Mouse (Mus musculus): ENCODE measurements around the gene Hils1.
"Not testable (repeated sequence)": the region's sequence is repeated elsewhere in the genome, so short reads cannot be mapped to it uniquely, and the experiment has no call there.

Hils1 gene

DNA sequence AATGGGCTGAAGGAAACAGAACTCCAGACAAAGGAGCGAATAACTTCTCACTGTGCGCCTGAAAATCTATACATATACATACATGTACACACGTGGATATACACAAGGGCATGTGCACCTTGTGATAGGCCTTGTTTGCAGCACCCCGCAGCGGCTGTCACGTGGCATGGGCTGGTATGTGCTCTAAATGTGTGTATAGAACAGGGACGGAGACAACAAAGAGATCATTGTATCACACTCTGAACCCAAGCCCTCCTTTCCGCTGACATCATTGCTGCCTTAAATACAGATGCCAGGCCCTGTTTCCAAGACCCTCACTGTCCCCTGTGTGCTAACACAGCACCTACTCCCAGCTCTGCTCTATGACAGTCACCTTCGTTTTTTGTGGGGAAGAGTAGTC, 12.3 kb upstream of the Hils1 start:
- no peak for DNase-seq (ENCODE audit: low spot score)

DNA sequence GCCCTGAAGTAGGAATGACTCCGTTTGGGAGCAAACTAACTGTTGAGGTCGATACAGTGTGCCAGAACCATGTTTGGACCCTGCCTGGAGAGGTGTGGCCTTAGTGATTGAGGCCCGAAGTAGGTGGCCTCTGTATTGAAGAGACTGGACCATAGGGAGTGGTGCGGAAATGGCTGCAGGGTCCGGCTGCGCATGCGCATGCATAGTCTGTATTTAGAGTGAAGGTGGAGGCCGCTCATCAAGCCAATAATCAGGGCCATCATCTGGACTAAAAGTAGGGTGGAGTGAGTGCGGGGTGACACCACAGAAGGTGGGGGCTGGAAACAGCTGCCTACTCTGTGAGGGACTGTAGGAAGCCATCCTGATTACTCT, 9.7 kb upstream of the Hils1 start:
- peak; percentile 56 for DNase-seq (ENCODE audit: low spot score)

DNA sequence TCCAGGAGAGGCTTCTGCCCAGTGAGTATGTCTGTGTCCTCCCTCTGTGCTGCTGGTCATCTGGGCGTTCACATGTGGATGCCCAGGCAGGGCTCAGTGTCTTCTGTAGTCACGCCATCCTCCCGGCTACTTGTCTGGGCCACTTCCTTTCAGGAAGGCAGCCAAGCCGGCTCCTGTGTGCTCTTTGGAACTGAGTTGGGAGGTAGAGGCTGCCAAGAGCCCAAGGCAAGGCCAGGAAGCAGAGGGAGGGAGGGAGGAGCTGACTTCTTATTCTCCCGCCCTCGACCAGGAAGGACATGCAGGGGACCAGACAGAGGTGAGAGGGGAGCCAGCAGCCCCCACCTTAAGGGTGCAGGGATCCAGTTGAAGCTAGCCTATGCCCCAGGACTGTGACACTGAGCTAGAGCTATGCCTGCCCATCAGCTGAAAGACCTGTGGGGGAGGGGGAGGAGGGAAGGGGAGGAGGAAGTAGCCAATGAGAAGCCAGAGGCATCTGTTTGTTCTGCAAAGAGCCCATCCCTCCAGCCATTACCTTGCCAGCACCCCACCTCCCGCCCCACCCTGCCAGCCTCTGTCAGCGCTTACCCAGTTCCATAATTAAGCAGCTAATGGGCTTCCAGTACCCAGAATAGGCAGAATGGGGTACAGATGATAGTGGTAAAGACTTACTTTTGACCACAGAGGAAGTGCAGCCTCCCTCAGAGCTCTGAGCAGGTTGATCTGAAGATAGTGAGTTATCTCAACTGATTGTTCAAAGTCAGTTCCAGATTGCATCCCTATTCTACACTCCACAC, 9.1 kb upstream of the Hils1 start:
- DNase-seq (ENCODE audit: low spot score): peak; percentile 59

DNA sequence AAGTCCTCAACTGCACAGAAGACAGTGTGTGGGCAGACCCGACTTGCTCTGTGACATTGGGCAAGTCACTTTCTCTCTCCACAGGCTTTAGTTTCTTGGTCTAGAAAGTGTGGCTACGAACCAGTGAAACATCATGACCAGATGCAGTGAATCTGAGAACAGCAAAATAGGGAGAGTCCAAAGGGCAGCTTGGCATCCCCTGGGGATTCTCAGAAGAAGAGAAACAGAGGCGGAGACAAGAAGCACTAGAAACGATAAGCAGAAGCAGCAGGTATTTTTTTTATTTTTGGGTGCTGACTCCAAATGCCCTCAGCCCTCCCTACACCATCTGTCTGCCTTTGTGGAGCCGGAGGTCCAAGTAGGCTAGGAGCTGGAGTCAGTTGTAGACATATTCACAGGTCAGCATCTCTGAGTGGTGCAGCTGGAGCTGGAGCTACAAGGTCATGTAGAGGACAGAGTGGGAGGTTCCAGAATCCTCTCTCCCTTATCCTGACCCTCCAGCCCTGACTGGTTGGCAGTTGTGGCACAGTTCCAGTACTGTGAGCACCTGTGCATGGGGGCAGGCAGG, 4.8 kb upstream of the Hils1 start:
- no peak for DNase-seq (ENCODE audit: low spot score)

DNA sequence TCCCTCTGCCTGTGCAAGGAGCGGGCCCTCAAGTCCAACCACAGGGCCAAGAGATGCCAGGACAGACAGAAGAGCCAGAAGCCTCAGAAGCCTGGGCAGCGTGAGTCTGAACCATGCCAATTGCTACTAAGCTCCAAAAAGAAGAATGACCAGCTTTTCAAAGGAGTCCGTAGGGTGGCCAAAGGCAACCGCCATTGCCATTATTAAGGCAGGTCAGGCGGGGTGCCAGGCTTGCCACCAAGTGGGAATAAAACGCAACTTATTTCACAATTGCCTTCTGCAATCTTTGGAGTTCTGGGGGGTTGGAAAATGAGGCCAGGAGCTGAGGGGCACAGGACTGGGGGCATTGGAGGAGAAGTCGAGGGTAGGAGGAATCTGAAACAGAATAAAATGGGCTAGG, 794 bp downstream of the Hils1 start:
- DNase-seq (ENCODE audit: low spot score): no peak

DNA sequence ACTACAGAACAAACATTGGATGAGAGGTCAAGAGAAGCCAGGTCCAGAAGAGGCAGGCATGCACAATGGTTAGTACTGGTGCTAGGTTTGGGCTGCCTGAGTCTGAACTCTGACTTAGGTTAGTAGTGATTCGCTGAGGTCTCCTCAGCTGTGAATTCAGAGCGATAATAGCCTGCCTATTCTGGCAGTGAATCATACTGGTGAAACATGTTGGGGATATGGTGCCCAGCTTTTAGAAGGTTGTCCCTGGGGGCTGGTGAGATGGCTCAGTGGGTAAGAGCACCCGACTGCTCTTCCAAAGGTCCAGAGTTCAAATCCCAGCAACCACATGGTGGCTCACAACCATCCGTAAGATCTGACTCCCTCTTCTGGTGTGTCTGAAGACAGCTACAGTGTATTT, 2.3 kb downstream of the Hils1 start:
- not testable (repeated sequence) for DNase-seq (ENCODE audit: low spot score)

DNA sequence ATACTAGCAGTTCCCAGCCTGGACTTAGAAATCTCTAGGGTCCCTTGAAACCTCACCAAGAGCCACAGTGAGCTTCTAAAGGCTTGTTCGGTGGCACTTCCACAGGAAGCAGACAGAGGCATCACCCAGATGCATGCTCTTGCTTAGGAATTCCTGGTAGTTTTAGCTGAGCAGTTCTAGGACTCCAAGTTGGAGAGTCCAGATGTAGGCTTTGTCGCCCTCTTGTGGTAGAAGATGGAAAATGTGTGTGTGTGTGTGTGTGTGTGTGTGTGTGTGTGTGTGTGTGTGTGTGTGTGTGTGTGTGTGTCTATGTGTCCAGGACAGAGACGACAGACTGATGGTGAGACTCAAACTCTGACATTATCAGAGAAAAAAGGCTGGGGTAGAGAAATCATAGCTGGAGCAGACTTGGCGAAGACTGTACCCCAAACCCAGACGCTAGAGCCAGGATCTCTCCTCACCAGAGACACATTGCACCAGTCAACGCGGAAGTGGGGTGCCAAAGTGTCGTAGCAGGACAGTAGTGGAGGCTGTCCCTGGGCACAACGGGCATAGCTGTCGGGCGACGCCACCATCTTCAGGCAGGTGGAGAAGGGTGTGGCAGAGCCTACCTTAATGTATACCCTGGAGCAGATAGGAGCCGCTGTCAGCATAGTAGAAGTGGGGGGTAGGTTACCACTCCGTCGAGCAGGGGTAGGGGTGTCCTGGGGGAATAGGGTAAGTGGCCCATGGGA, 3.0 kb downstream of the Hils1 start:
- no peak for DNase-seq (ENCODE audit: low spot score)

DNA sequence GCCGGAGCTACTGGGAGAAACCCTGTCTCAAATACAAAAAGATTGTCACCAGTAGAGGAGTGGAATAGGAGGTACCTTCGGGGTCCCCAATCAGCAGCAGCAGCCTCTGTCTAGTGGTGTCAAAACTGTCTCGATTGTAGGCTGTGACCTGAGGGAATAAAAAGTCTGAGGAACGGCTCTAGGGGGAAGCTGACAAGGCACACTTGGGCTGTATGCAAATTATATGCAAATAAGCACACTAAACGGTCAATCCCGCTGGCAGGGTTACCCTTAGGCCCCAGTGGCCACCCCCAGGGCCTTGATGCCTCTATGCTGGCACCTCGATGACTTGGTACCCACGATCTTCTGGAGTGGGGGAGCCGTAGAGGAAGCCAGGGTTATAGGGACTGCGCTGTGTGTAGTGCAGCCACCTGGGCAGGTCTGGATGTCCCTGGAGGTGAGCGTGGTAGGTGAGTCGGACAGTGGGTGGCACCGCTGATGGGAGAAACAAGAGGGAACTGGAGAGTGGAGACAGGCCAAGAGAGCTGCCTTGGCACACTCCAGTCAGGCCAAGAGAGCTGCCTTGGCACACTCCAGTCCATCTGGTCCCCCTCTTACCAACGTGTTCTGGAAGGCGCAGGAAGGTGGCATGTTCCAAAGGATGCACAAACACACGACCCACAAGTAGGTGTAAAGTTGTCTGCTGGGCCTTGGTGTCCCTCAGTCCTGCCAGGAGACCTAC, 4.7 kb downstream of the Hils1 start:
- no peak for DNase-seq (ENCODE audit: low spot score)

DNA sequence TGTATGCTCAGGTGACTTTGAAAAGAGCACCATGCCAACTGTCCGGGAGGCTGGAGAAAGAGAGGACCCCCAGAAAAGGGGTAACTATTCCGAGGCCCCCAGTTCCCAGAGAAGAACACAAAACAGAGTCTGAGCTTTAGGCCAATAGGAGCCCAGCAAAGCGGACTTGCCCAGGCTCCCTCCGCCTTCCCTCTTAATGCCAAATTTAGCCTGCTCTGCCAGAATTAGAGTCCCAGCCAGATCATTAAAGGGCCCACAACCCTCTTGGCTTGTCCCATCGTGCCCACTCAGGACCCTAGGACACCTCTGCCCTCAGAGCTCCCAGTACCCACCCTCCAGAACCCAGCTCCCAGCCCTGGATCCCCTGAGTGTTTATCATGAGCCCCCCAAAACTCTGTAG, 5.5 kb downstream of the Hils1 start:
- DNase-seq (ENCODE audit: low spot score): no peak

DNA sequence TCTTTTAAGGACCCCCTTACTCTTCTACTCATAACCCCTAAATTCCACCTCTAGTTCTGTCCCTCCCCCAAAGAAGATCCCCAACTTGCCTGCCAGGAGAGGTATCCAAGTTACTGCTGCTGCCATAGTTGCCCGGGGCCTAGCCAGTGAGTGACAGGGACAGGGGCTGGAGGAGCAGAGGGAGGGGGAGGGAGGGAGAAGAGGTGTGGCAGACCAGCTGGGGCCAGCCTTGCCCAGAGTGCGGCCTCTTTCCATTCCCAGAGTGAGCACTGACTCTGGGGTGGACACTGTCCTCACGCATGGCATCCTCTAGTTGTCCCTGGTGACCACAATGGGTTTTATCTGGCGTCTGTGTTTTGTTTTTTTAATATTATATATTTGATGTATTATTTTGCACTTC, 5.9 kb downstream of the Hils1 start:
- no peak for DNase-seq (ENCODE audit: low spot score)

DNA sequence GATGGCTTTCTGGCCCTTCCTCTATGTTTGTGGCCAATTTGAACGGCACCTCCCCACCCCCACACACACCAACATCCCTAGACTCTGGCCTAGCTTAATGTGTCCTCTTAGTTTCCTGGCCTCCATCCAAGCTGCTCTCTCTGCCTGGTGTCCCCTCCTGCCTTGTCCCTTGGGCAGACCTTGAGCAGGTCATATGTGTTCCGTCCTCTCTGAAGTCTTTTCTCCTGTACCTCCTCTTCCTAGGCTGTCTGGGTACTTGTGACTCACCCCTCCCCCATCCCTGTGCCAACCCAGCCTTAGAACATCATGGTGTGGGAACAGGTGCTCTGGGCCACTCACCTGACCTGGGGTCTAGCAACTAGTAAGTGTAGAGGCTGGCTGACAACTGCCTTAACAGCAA, 7.6 kb downstream of the Hils1 start:
- no peak for DNase-seq (ENCODE audit: low spot score)

DNA sequence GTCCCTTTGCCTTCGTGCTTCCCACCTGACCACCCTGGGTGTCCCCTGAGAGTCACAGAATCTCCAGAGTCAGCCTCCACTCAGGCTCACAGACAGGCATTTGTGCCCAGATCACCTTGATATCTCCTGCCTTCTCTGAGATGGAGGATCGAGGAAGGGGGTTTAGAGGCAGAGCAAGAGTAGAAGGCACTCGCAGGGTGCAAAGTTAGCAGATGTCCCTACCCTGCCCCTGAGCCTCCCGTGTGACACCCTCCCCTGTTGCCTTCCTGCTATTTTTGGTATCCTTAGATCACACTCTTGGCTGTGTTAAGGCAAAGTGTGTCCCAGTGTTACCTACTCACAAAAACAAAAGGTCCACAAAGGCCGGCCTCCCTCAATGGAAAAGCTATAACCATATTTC, 8.8 kb downstream of the Hils1 start, which contains the start of gene Sgca:
Gene Sgca, minus strand, starts transcription at position 129 of the 400 bp plus-strand sequence.
- no peak for DNase-seq (ENCODE audit: low spot score)

DNA sequence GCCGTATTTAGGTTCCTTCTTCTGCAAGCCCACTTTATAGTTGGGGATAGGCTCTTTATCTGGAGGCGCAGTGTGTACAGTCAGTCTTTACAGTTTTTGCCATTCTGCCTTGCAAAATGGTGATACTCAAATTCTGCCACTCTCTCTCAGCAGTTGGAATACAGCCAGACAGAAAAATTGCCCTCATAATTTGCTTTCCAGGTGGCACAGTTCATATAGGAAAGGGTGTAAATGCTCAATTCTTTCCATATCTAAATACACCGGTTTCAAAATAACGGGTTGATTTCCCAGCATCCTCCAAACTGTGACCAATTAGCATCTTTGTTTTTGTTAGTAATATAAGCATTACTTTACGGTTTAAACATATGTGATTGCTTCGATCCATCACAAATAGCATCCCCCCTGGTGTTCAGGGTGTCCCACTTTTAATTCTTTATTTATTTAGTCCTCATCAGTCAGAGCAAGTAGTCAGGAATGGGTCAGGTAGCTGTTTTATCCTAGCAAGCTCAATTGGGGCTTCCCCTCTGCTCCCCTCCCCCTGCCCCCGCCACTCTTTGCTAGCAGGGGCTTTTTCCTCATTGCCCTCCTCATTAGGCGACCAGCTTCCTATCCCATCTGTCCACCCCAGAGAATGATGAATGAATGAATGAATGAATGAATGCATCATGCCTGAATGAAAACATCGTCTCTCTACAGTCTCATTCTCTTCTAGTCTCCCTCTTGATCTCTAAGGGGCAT, 11.0 kb downstream of the Hils1 start:
- no peak for DNase-seq (ENCODE audit: low spot score)

DNA sequence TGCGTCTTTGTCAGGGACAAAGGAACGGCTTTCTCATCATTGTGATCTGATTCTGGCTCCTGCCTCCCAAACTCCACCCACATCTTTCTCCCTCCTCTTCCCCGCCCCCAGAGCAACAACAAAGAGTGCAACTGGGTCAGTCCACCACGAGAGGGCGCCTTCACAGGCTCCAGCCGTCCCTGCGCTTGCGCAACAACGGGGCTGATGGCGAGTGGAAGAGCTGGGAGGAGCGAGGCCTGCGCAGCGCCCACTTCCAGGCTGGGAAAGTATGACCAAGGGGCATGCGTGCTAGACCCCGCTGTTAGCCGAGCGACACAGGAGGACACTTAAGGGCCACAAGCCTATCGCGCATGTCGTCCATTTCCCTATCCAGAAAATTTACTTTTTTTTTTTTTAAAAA, 11.6 kb downstream of the Hils1 start:
- DNase-seq (ENCODE audit: low spot score): peak; percentile 92

DNA sequence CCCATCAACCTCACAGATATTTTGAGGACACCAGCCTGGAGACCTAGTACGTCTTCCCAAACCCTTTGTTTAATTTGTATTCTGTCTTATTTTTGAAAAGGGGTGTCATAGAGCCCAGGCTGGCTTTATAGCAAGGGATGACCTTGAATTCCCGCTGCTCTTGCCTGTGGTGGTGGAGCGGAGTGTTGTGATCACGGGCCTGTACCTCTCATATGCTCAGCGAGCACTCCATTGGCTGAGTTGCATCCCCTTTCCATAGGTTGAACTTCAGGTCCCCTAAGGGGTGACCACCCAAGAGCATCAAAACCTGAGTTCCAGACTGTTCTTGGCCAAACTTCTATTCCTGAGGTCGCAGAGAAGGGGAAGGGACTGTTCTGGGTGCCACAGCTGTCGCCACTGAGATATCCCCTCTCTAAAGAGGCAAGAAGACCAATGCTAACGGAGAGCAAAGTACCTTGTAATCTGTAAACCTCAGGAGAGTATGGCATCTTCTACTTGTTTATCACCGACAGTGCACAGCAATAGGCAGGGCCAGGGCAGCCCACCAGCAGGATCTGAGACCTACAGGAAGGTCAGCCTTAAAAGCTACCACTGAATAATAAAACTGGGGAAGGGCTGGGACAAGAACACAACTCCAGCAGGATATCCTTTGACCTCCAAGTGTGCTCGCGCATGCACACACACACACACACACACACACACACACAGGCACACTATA, 12.2 kb downstream of the Hils1 start:
- DNase-seq (ENCODE audit: low spot score): no peak

DNA sequence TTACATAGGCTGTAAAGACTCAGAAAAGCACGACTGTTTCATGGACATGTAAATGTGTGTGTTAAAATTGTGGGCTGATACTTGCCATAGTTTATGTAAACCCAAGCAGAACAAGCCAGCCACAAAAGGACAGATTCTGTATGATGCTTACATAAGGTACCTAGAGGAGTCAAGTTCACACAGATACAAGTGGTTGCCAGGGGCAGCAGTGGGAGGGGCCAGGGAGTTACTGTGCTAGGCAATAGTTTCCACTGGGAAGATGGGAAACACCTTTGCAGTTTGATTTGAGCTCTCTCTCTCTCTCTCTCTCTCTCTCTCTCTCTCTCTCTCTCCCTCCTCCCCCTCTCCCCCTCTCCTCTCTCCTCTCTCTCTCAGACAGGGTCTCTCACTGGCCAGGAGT, 17.7 kb downstream of the Hils1 start:
- no peak for DNase-seq (ENCODE audit: low spot score)

DNA sequence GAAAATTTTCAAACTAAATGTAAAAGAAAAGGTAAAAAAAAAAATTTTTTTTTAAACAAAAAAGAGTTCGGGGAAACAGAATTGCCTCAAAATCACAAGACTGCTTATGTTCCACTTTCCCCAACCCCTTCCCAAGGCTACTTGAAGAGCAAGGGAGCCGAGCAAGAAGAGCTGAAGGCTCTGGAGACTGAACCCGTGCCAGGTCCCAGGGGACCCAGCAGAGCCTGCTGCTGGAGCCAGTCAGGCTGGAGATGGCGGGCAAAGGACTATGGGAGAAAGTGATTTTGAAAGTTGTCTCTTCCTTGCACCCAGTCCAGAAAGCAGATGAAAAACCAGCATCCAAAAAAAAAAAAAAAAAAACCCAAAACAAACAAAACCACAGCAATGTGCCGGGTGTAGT, 18.4 kb downstream of the Hils1 start:
- no peak for DNase-seq (ENCODE audit: low spot score)

DNA sequence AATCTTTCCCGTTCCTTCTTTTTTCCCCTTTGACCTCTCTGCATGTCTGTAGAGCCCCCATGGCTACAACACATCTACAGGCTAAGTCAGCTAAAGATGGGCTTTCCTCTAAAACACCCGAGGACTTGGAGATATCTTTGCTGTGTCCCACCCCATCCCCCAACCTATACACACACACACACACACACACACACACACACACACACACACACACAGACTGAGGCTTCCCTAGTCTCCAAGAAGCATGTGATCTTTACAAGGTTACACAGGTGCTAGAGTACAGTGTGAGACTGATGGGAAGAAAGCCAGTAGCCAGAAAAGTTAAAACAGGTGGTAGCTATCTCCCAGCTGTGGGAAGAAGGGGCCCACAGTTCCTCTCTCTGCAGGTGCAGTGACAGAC, 19.0 kb downstream of the Hils1 start:
- no peak for DNase-seq (ENCODE audit: low spot score)

DNA sequence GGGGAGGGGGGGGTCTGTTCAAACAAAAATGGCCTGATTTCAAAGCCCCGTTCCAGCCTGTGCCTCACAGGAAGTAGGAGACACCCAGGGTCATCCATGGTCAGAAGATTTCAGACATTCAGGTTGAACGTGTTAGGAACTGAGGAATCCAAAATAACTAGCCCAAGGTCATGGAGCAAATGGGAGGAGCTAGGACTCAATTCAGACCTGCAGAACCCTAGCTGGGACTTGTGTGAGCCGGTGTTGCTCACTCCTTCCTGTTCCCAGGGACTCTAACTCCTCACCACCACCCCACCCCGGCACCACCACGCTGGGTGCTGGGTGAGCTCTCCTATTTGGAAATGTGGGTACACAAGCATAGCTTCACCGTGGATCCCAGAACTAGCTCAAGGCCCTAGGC, 19.9 kb downstream of the Hils1 start:
- no peak for DNase-seq (ENCODE audit: low spot score)

DNA sequence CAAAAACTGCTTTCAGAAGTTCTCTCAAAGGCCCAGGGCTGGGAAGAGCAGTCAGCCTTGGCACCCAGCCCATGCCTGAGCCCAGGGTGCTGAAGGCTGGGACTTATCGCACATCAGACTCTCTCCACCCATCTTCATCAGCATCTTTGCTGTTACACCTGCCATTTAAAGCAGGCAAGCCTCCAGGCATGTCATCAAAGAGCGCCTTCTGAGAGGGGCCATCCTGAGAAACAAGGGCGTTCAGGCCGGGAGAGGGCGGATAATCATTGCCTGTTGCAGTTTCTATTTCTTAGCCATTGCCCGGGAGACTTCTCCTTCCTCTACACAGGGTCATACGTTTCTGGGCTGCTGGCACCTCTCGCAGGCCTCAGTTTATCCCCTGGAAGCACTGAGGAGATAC, 20.5 kb downstream of the Hils1 start:
- DNase-seq (ENCODE audit: low spot score): no peak

Data from testis, postnatal 14 days (tissue).